Mouse (Mus musculus): Measurements from ENCODE around the gene Gm867.

Gene Gm867

GRCm38 (mm10) chr10:75940520-75940919, at the start of gene Gm867:
TSS of gene Gm867 (minus strand) at chr10:75940672.
- no peak for DNase-seq (ENCODE audit: low spot score in 2 of 2)

- no peak for DNase-seq (ENCODE audit: low spot score in 2 of 2)
Measured at GRCm38 (mm10) chr10:75979432-75979831, 39.0 kb upstream of the Gm867 start.

GRCm38 (mm10) chr10:75978835-75979157, 38.3 kb upstream of the Gm867 start:
- DNase-seq (ENCODE audit: low spot score in 2 of 2) = no peak

- no peak for DNase-seq (ENCODE audit: low spot score in 2 of 2)
Measured at GRCm38 (mm10) chr10:75978119-75978834, 37.8 kb upstream of the Gm867 start.

- peak in 1 of 2 experiments; percentile 48 for DNase-seq (ENCODE audit: low spot score in 2 of 2)
Measured at GRCm38 (mm10) chr10:75975216-75975615, 34.7 kb upstream of the Gm867 start.

- DNase-seq (ENCODE audit: low spot score in 2 of 2) = no peak
Measured at GRCm38 (mm10) chr10:75973846-75974245, 33.4 kb upstream of the Gm867 start.

GRCm38 (mm10) chr10:75954381-75954811, 13.9 kb upstream of the Gm867 start, which contains the start of gene Gm5134:
TSS of gene Gm5134 (plus strand) at chr10:75954514.
- no peak for DNase-seq (ENCODE audit: low spot score in 2 of 2)

GRCm38 (mm10) chr10:75951424-75952050, 11.1 kb upstream of the Gm867 start:
- peak in 1 of 2 experiments; percentile 61 for DNase-seq (ENCODE audit: low spot score in 2 of 2)

GRCm38 (mm10) chr10:75950791-75951210, 10.3 kb upstream of the Gm867 start:
- peak in 1 of 2 experiments; percentile 58 for DNase-seq (ENCODE audit: low spot score in 2 of 2)

- peak in 1 of 2 experiments; percentile 66 for DNase-seq (ENCODE audit: low spot score in 2 of 2)
Measured at GRCm38 (mm10) chr10:75949053-75950045, 8.9 kb upstream of the Gm867 start.

- DNase-seq (ENCODE audit: low spot score in 2 of 2) = peak in 1 of 2 experiments; percentile 22
Measured at GRCm38 (mm10) chr10:75948079-75948478, 7.6 kb upstream of the Gm867 start.

GRCm38 (mm10) chr10:75945896-75946295, 5.4 kb upstream of the Gm867 start:
- DNase-seq (ENCODE audit: low spot score in 2 of 2) = peak in 1 of 2 experiments; percentile 8

- no peak for DNase-seq (ENCODE audit: low spot score in 2 of 2)
Measured at GRCm38 (mm10) chr10:75945213-75945612, 4.7 kb upstream of the Gm867 start.

GRCm38 (mm10) chr10:75944066-75944772, 3.7 kb upstream of the Gm867 start:
- no peak for DNase-seq (ENCODE audit: low spot score in 2 of 2)

- DNase-seq (ENCODE audit: low spot score in 2 of 2) = no peak
Measured at GRCm38 (mm10) chr10:75942736-75943477, 2.4 kb upstream of the Gm867 start, which contains the start of gene Vpreb3. TSS of gene Vpreb3 (plus strand) at chr10:75943057.

GRCm38 (mm10) chr10:75941042-75941824, 761 bp upstream of the Gm867 start:
- DNase-seq (ENCODE audit: low spot score in 2 of 2) = no peak

- DNase-seq (ENCODE audit: low spot score in 2 of 2) = peak; percentile 68 to 82
Measured at GRCm38 (mm10) chr10:75939481-75940234, 814 bp downstream of the Gm867 start.

GRCm38 (mm10) chr10:75937851-75938643, 2.4 kb downstream of the Gm867 start:
- no peak for DNase-seq (ENCODE audit: low spot score in 2 of 2)

All from spleen, postnatal 10 days (tissue).